Mouse (Mus musculus) lung, embryonic 16.5 days (tissue): ENCODE results near the gene Strip2. TPM values are rescaled to one million over a fixed set of nuclear protein-coding genes. Genes with fewer than 3 reads are reported as not detected.

Source experiments
- ATAC-seq: fragments of 200-750 bp; cut with Nextera tagmentation; 2 replicates; pipeline ENCODE4 v1.8.0; 2017; ENCODE audit warnings: low read depth, mild to moderate bottlenecking, moderate library complexity
- H3K27ac ChIP-seq: fragments of 300-500 bp; sonication (generic); 2 replicates; pipeline ENCODE4 v1.5.1; 2014; ENCODE audit warnings: mild to moderate bottlenecking, control low read depth, low read length
- H3K27me3 ChIP-seq: fragments of 300-500 bp; sonication (generic); 2 replicates; pipeline ENCODE4 v1.6.1; 2014; ENCODE audit warnings: low read depth, low read length, mixed read lengths; ENCODE audit not compliant: control insufficient read depth, insufficient read depth
- H3K36me3 ChIP-seq: fragments of 300-500 bp; sonication (generic); 2 replicates; pipeline ENCODE4 v1.6.1; 2014; ENCODE audit warnings: low read length; ENCODE audit not compliant: control insufficient read depth, insufficient read depth
- H3K4me1 ChIP-seq: fragments of 300-500 bp; sonication (generic); replicated peaks from 2 replicates; pipeline ENCODE4 v1.6.1; 2014; ENCODE audit warnings: low read length, mixed read lengths; ENCODE audit not compliant: control insufficient read depth, insufficient read depth
- H3K4me2 ChIP-seq: fragments of 300-500 bp; sonication (generic); 2 replicates; pipeline ENCODE4 v1.6.1; 2014; ENCODE audit warnings: low read depth, low read length, control low read depth
- H3K4me3 ChIP-seq: fragments of 300-500 bp; sonication (generic); 2 replicates; pipeline ENCODE4 v1.5.1; 2014; ENCODE audit warnings: mild to moderate bottlenecking, low read length, control low read depth
- H3K9ac ChIP-seq: fragments of 300-500 bp; sonication (generic); 2 replicates; pipeline ENCODE4 v1.6.1; 2014; ENCODE audit warnings: low read length, control low read depth
- H3K9me3 ChIP-seq: fragments of 300-500 bp; sonication (generic); 2 replicates; pipeline ENCODE4 v1.6.1; 2016; ENCODE audit warnings: low read length; ENCODE audit not compliant: control insufficient read depth
- WGBS: fragments of 180-500 bp; shearing (Covaris S2); extraction: QIAGEN DNeasy Blood & Tissue Kit; methylation state at CpG from one replicate; pipeline ENCODE4 v1.1.7; 2014; 5-methylcytosine and 5-hydroxymethylcytosine counted together
- polyA plus RNA-seq: library from polyadenylated mRNA; unstranded; fragments of >200 nt; fragmentation: Nextera tagmentation; extraction: Ambion mirVana; gene quantifications from 2 replicates; pipeline ENCODE4 v1.2.1, GENCODE M21; 2015

Strip2 gene
- polyA plus RNA-seq, 1 experiment from 2014 or later, result 1.9 TPM

DNA sequence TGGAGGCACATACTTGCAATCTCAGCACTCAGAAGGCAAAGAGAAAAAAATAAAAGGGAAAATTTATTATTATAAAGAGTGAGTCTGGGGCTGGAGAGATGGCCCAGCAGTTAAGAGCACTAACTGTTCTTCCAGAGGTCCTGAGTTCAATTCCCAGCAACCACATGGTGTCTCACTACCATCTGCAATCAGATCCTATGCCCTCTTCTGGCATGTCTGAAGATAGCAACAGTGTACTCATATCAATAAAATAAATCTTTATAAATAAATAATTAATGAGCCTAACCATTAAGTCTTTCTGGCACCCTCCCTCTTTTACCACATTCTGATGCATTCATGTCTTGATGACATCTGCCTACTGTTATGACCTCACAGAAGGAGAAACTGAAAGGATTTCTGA is 65.0 kb downstream of the Strip2 start:
- H3K4me2 ChIP-seq, result no peak overlapping the region
- no peaks in the 10 kb centered on the region for H3K9me3 ChIP-seq
- no peak overlapping the region for H3K27ac ChIP-seq
- H3K27me3 ChIP-seq, result 0 out of 2 replicates have a peak, but pooled peaks cover 2% of the 10 kb centered on the region
- ATAC-seq, result no peak
- H3K4me1 ChIP-seq, result peaks cover 8% of the 10 kb centered on the region
- H3K4me3 ChIP-seq, result no peak overlapping the region
- H3K9ac ChIP-seq, result no peak overlapping the region
- H3K36me3 ChIP-seq, result no peaks in the 10 kb centered on the region

DNA sequence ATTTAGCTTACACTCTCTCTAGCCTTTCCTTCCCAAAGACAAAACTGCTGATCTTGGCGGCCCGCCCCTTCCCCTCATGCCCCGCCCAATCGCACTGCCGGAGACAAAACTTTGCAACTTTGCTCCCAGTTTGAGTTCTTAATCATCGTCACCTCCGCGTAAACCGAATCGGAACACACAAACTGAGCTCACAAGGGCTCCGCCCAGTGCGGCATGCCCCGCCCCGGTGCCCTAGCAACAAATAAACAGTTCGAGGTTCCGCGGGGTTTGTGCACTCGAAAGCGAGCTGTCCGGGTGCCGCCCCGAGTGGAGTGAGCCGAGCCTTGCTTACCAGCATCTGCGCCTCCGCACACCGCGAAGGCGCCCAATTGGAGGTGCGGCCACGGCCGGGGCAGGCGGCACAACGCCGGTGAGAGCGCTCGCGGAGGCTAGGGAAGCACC is 68.3 kb downstream of the Strip2 start:
- no peaks in the 10 kb centered on the region for H3K9me3 ChIP-seq
- H3K27ac ChIP-seq, result peak overlapping the region; percentile 37
- under 1% methylated on average over 31 of the region's 37 CpGs for WGBS

DNA sequence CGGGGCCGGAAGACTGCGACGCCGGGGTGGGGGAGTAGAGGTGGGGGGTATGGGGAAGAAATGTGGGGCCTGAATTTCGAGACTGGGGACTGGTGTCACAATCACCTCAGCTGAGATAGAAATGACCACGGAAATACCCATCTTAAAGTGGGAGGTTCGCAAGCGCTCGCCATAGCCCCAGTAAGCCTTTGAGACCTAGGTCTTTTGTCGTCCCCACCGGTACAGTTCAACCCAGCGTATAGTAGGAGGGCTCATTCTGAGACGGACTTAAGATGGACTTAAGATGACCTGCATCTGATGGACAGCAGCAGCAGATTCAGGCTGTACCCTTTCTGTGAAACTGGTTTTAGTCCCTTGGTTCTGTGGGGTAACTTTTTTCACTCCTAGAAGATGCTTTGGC is 68.7 kb downstream of the Strip2 start:
- Histone ChIP-seq H3K4me1 (peaks cover 8% of the 10 kb centered on the region), H3K27me3 (0 out of 2 replicates have a peak, but pooled peaks cover 2% of the 10 kb centered on the region), H3K9ac (peak overlapping the region; percentile 70), H3K9me3 (no peaks in the 10 kb centered on the region), H3K36me3 (no peaks in the 10 kb centered on the region), H3K4me3 (peak overlapping the region; percentile 66), H3K4me2 (peak overlapping the region; percentile 94), H3K27ac (peak overlapping the region; percentile 37)
- peak; percentile 45; the same call in 1 of the 2 replicates for ATAC-seq
- WGBS, result 2% methylated on average over 14 of the region's 14 CpGs

More for the DNA sequence above, 68.3 kb downstream of the Strip2 start:
- peak; percentile 89 for ATAC-seq
- Histone ChIP-seq H3K4me1 (peaks cover 8% of the 10 kb centered on the region), H3K27me3 (0 out of 2 replicates have a peak, but pooled peaks cover 2% of the 10 kb centered on the region), H3K4me2 (peak overlapping the region; percentile 94), H3K4me3 (peak overlapping the region; percentile 66), H3K36me3 (no peaks in the 10 kb centered on the region), H3K9ac (peak overlapping the region; percentile 70)

DNA sequence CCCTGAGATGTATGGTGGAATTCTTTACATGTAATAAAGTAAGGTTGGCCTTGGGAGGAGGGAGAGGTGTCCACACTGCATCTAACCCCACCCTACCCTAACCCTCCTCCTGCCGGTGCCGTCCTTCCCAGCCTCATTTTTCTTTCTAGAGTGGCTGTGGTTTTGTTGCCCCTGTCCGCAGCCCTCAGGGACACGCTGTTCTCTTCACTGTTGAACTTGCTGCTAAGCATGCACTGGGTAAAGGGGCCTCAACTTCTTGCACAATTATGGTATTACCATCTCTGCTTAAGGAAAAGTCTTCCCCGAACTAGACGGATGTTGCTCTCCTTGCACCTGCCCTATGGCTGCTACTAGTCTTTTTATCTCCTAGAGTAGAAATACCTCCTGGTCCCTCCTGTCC is 69.2 kb downstream of the Strip2 start:
- Histone ChIP-seq H3K27me3 (0 out of 2 replicates have a peak, but pooled peaks cover 2% of the 10 kb centered on the region), H3K27ac (no peak overlapping the region), H3K36me3 (no peaks in the 10 kb centered on the region), H3K4me3 (peak overlapping the region; percentile 66), H3K9ac (no peak overlapping the region; the same call in 1 of the 2 replicates), H3K4me2 (peak overlapping the region; percentile 94), H3K4me1 (peaks cover 8% of the 10 kb centered on the region), H3K9me3 (no peaks in the 10 kb centered on the region)
- WGBS, result 26% methylated on average over 6 of the region's 6 CpGs
- 0 out of 2 replicates have a peak, but pooled peaks have one; percentile 2 for ATAC-seq

DNA sequence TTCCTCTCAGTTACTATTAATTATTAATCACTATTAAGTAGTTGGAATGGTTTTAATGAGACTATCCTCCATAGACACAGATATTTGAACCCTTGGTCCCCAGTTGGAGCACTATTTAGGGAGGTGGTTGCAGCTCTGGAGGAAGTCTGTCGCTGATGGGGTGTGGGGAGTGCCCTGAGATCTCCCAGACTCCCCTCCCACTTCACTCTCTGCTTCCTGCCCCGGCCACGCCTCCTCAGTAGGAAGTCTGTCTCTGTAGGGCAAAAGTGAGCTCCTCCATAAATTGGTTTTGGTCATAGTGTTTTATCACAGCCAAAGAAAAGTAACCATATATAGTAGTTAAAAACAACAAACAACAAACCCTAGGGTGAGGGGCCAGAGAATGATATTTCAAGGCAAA is 70.4 kb downstream of the Strip2 start:
- H3K27ac ChIP-seq, result no peak overlapping the region
- WGBS, result 58% methylated on average over 3 of the region's 3 CpGs
- H3K36me3 ChIP-seq, result no peaks in the 10 kb centered on the region
- peaks cover 8% of the 10 kb centered on the region for H3K4me1 ChIP-seq
- no peak overlapping the region for H3K4me2 ChIP-seq
- H3K9ac ChIP-seq, result no peak overlapping the region
- H3K27me3 ChIP-seq, result 0 out of 2 replicates have a peak, but pooled peaks cover 2% of the 10 kb centered on the region
- no peak overlapping the region for H3K4me3 ChIP-seq
- no peaks in the 10 kb centered on the region for H3K9me3 ChIP-seq
- ATAC-seq, result no peak

DNA sequence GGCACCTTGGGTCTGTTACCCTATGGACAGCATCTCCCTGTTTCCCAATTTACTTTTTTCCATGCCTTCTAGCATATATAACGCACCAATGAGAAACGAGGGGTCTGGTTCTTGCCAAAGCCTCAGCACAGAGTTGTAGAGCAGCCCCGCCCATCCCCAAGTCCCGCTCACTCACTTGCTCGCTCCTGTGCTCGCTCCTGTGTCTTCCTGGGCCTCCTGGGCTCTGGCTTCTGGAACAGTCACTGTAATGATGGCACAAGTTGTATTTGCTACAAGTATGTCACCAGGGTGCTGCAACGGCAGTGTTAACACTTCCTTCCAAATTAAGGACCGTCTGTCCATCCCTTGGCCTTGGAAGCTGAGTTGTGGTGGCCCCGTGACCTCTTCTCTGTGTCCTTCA is 81.3 kb downstream of the Strip2 start:
- 68% methylated on average over 9 of the region's 9 CpGs for WGBS
- no peaks in the 10 kb centered on the region for H3K27me3 ChIP-seq
- no peak overlapping the region for H3K9ac ChIP-seq
- no peak overlapping the region for H3K4me3 ChIP-seq
- H3K27ac ChIP-seq, result no peak overlapping the region
- H3K9me3 ChIP-seq, result no peaks in the 10 kb centered on the region
- H3K4me2 ChIP-seq, result no peak overlapping the region
- no peak for ATAC-seq
- H3K36me3 ChIP-seq, result no peaks in the 10 kb centered on the region
- H3K4me1 ChIP-seq, result no peaks in the 10 kb centered on the region

DNA sequence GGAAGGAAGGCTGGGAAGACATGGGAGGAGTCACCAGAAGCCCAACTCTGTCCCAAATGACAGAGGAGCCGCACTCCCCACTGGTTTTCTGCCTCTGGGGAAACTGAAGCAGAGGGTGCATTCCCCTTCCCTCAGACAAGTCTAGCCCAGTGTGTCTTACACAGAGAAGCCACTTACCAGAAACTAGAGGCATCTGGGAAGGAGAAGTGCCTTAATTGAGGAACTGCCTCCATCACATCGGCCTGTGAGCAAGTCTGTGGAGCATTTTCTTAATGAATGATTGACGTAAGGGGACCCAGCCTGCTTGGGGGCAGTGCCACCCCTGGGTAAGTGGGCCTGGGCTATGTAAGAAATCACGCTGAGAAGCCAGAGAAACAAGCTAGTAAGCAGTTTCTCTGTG is 82.0 kb downstream of the Strip2 start:
- no peak overlapping the region for H3K4me3 ChIP-seq
- no peak overlapping the region for H3K27ac ChIP-seq
- no peaks in the 10 kb centered on the region for H3K9me3 ChIP-seq
- no peak overlapping the region for H3K4me2 ChIP-seq
- 67% methylated on average over 4 of the region's 4 CpGs for WGBS
- H3K36me3 ChIP-seq, result no peaks in the 10 kb centered on the region
- no peak overlapping the region for H3K9ac ChIP-seq
- no peak for ATAC-seq
- H3K27me3 ChIP-seq, result no peaks in the 10 kb centered on the region
- H3K4me1 ChIP-seq, result no peaks in the 10 kb centered on the region

DNA sequence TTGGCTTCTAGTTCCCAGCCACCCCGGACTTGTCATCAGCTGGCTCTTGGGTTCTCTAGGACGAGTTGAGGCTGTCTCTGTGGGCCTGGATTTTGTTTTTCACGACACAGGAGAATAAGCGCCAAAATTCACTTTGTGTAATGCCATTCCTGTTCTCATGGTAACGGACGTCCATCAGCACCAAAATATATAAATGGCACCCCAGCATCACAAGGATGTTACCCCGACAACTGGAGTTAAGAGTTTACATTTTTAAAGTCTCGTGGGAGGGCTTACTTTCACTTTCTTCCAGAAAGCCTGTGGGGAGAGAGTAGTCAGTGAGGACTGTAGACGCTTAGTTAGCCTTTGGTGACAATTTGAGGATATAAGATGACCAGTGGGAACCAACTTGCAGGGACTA is 85.8 kb downstream of the Strip2 start:
- no peak overlapping the region for H3K4me3 ChIP-seq
- H3K27ac ChIP-seq, result no peak overlapping the region
- H3K4me1 ChIP-seq, result no peaks in the 10 kb centered on the region
- H3K36me3 ChIP-seq, result no peaks in the 10 kb centered on the region
- no peak for ATAC-seq
- H3K4me2 ChIP-seq, result no peak overlapping the region
- H3K9me3 ChIP-seq, result no peaks in the 10 kb centered on the region
- H3K27me3 ChIP-seq, result no peaks in the 10 kb centered on the region
- 63% methylated on average over 9 of the region's 9 CpGs for WGBS
- no peak overlapping the region for H3K9ac ChIP-seq

DNA sequence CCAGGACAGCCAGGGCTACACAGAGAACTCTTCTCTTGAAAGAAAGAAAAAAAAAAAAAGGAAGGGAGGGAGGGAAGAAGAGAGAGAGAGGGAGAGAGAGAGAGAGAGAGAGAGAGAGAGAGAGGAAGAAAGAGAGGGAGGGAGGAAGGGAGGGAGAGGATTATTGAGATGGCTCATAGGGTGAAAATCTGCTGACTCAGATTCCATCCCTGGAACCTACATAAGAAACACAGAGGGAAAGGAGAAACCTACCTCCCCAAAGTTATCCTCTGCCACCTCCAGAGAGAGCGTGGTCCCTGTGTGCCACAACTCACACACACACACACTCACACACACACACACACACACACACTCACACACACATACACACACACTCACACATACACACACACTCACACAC is 89.0 kb downstream of the Strip2 start:
- no peak overlapping the region for H3K27ac ChIP-seq
- no peak for ATAC-seq
- WGBS, result 94% methylated on average over 1 of the region's 1 CpGs
- no peaks in the 10 kb centered on the region for H3K27me3 ChIP-seq
- H3K4me3 ChIP-seq, result no peak overlapping the region
- H3K4me1 ChIP-seq, result no peaks in the 10 kb centered on the region
- no peaks in the 10 kb centered on the region for H3K36me3 ChIP-seq
- no peak overlapping the region for H3K9ac ChIP-seq
- H3K9me3 ChIP-seq, result no peaks in the 10 kb centered on the region
- no peak overlapping the region for H3K4me2 ChIP-seq

DNA sequence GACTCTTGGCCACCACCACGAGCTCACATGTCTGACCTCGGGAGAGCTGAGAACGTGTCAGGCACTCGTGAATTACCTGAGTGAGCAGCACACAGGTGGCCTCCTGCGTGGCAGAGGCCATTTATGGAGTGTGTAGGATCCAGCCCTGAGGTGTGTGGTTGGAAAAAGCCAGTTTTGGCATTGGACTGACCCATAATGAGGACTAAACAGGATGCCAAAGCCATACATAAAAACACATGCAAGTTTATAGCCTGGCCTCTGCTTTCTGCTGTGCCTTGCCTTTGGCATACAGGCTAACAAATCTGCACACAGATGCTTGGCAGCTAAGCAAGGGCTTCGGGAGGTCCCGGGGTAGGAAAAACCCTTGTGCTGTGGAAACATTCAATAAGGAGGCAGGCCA is 92.4 kb downstream of the Strip2 start:
- H3K4me2 ChIP-seq, result no peak overlapping the region
- no peak for ATAC-seq
- H3K36me3 ChIP-seq, result no peaks in the 10 kb centered on the region
- no peak overlapping the region for H3K27ac ChIP-seq
- H3K9me3 ChIP-seq, result no peaks in the 10 kb centered on the region
- WGBS, result 74% methylated on average over 7 of the region's 7 CpGs
- no peaks in the 10 kb centered on the region for H3K4me1 ChIP-seq
- H3K9ac ChIP-seq, result no peak overlapping the region
- no peaks in the 10 kb centered on the region for H3K27me3 ChIP-seq
- H3K4me3 ChIP-seq, result no peak overlapping the region
